Mouse (Mus musculus) forebrain, embryonic 11.5 days (tissue): ENCODE measurements around the gene Dclk3. TPM values are rescaled to one million over a fixed set of nuclear protein-coding genes. Genes with fewer than 3 reads are reported as not detected.

Experiments
- ATAC-seq: fragments of 200-750 bp; cut with Nextera tagmentation; replicated peaks from 2 replicates; pipeline ENCODE4 v1.8.0; 2017; ENCODE audit warnings: moderate TSS enrichment; ENCODE audit not compliant: low FRiP score
- DNase-seq: peaks from one replicate; pipeline ENCODE4 v3.0.0-alpha.2; 2017; ENCODE audit warnings: low spot score
- H3K27ac ChIP-seq: fragments of 300-500 bp; sonication (generic); 2 replicates; pipeline ENCODE4 v1.5.1; 2014; ENCODE audit warnings: low read depth, low read length
- H3K27me3 ChIP-seq: fragments of 300-500 bp; sonication (generic); 2 replicates; pipeline ENCODE4 v1.6.1; 2014; ENCODE audit warnings: mild to moderate bottlenecking, low read length, mixed read lengths; ENCODE audit not compliant: control insufficient read depth, insufficient read depth
- H3K36me3 ChIP-seq: fragments of 300-500 bp; sonication (generic); 2 replicates; pipeline ENCODE4 v1.6.1; 2014; ENCODE audit warnings: mild to moderate bottlenecking, low read length, moderate library complexity, mixed read lengths; ENCODE audit not compliant: control insufficient read depth, insufficient read depth
- H3K4me1 ChIP-seq: fragments of 300-500 bp; sonication (generic); replicated peaks from 2 replicates; pipeline ENCODE4 v1.6.1; 2014; ENCODE audit warnings: low read length, mixed read lengths; ENCODE audit not compliant: control insufficient read depth, insufficient read depth
- H3K4me2 ChIP-seq: fragments of 300-500 bp; sonication (generic); 2 replicates; pipeline ENCODE4 v1.6.1; 2014; ENCODE audit warnings: low read depth, mild to moderate bottlenecking, low read length, moderate library complexity, mixed read lengths; ENCODE audit not compliant: severe bottlenecking
- H3K4me3 ChIP-seq: fragments of 300-500 bp; sonication (generic); 2 replicates; pipeline ENCODE4 v1.5.1; 2014; ENCODE audit warnings: low read depth, low read length
- H3K9ac ChIP-seq: fragments of 300-500 bp; sonication (generic); 2 replicates; pipeline ENCODE4 v1.6.1; 2014; ENCODE audit warnings: low read length
- H3K9me3 ChIP-seq: fragments of 300-500 bp; sonication (generic); 2 replicates; pipeline ENCODE4 v1.6.1; 2016; ENCODE audit warnings: low read length, mixed read lengths; ENCODE audit not compliant: control insufficient read depth
- WGBS: fragments of 180-500 bp; shearing (Covaris S2); extraction: QIAGEN DNeasy Blood & Tissue Kit; methylation state at CpG from one replicate; pipeline ENCODE4 v1.1.7; 2014; 5-methylcytosine and 5-hydroxymethylcytosine counted together
- polyA plus RNA-seq: library from polyadenylated mRNA; unstranded; fragments of >200 nt; fragmentation: Nextera tagmentation; extraction: Ambion mirVana; gene quantifications from 2 replicates; pipeline ENCODE4 v1.2.1, GENCODE M21; 2014

Dclk3 gene
- polyA plus RNA-seq, 1 experiment from 2014 or later, result 0.20 TPM

GRCm38 (mm10) chr9:111514586-111515473 is 75.9 kb downstream of the Dclk3 start:
- Histone ChIP-seq H3K4me1 (no peaks in the 10 kb centered on the region), H3K27me3 (no peaks in the 10 kb centered on the region), H3K36me3 (no peaks in the 10 kb centered on the region), H3K4me3 (no peak overlapping the region), H3K4me2 (no peak overlapping the region), H3K27ac (no peak overlapping the region), H3K9ac (no peak overlapping the region), H3K9me3 (no peaks in the 10 kb centered on the region)
- DNase-seq (no peak), ATAC-seq (no peak)
- WGBS, result 89% methylated on average over 15 of the region's 15 CpGs

GRCm38 (mm10) chr9:111515536-111515935 is 76.7 kb downstream of the Dclk3 start:
- no peaks in the 10 kb centered on the region for H3K9me3 ChIP-seq
- no peaks in the 10 kb centered on the region for H3K4me1 ChIP-seq
- WGBS, result 88% methylated on average over 3 of the region's 3 CpGs
- no peak; the same call in 1 of the 2 replicates for ATAC-seq
- no peak overlapping the region for H3K4me2 ChIP-seq
- DNase-seq, result no peak
- H3K27ac ChIP-seq, result no peak overlapping the region
- H3K36me3 ChIP-seq, result no peaks in the 10 kb centered on the region
- no peak overlapping the region for H3K4me3 ChIP-seq
- no peaks in the 10 kb centered on the region for H3K27me3 ChIP-seq
- H3K9ac ChIP-seq, result no peak overlapping the region

GRCm38 (mm10) chr9:111522226-111522625 is 83.3 kb downstream of the Dclk3 start:
- Histone ChIP-seq H3K9ac (no peak overlapping the region), H3K4me2 (no peak overlapping the region), H3K9me3 (no peaks in the 10 kb centered on the region), H3K27me3 (no peaks in the 10 kb centered on the region), H3K4me1 (no peaks in the 10 kb centered on the region), H3K4me3 (no peak overlapping the region), H3K27ac (no peak overlapping the region), H3K36me3 (no peaks in the 10 kb centered on the region)
- WGBS, result 93% methylated on average over 7 of the region's 7 CpGs
- no peak for ATAC-seq
- DNase-seq, result no peak

- H3K36me3 ChIP-seq, result no peaks in the 10 kb centered on the region
- H3K9ac ChIP-seq, result no peak overlapping the region
- ATAC-seq (no peak), DNase-seq (no peak)
- no peaks in the 10 kb centered on the region for H3K9me3 ChIP-seq
- no peak overlapping the region for H3K27ac ChIP-seq
- no peak overlapping the region for H3K4me2 ChIP-seq
- 90% methylated on average over 11 of the region's 11 CpGs for whole genome bisulfite sequencing
- H3K27me3 ChIP-seq, result no peaks in the 10 kb centered on the region
- no peaks in the 10 kb centered on the region for H3K4me1 ChIP-seq
- no peak overlapping the region for H3K4me3 ChIP-seq
Observed at GRCm38 (mm10) chr9:111523111-111523510, 84.2 kb downstream of the Dclk3 start.

GRCm38 (mm10) chr9:111523871-111524270 is 85.0 kb downstream of the Dclk3 start:
- no peak for DNase-seq
- WGBS, result 98% methylated on average over 3 of the region's 3 CpGs
- Histone ChIP-seq H3K9ac (no peak overlapping the region), H3K9me3 (no peaks in the 10 kb centered on the region), H3K27ac (no peak overlapping the region), H3K36me3 (no peaks in the 10 kb centered on the region), H3K27me3 (no peaks in the 10 kb centered on the region), H3K4me1 (no peaks in the 10 kb centered on the region), H3K4me3 (no peak overlapping the region), H3K4me2 (no peak overlapping the region)
- ATAC-seq, result no peak

GRCm38 (mm10) chr9:111534744-111535423 is 96.0 kb downstream of the Dclk3 start:
- Histone ChIP-seq H3K9me3 (no peaks in the 10 kb centered on the region), H3K27me3 (no peaks in the 10 kb centered on the region), H3K27ac (no peak overlapping the region), H3K4me1 (no peaks in the 10 kb centered on the region), H3K4me2 (no peak overlapping the region), H3K4me3 (no peak overlapping the region), H3K9ac (no peak overlapping the region), H3K36me3 (no peaks in the 10 kb centered on the region)
- DNase-seq, result no peak
- WGBS, result 87% methylated on average over 7 of the region's 7 CpGs
- no peak for ATAC-seq

- Histone ChIP-seq H3K36me3 (no peaks in the 10 kb centered on the region), H3K9me3 (no peaks in the 10 kb centered on the region), H3K4me2 (no peak overlapping the region), H3K27me3 (no peaks in the 10 kb centered on the region), H3K9ac (no peak overlapping the region), H3K4me1 (no peaks in the 10 kb centered on the region), H3K27ac (no peak overlapping the region), H3K4me3 (no peak overlapping the region)
- no peak for ATAC-seq
- WGBS, result 87% methylated on average over 8 of the region's 8 CpGs
- DNase-seq, result no peak
Observed at GRCm38 (mm10) chr9:111535445-111536064, 96.7 kb downstream of the Dclk3 start.
